23 mouse cellular contexts compared by ENCODE assay signal in the genomic region with DNA sequence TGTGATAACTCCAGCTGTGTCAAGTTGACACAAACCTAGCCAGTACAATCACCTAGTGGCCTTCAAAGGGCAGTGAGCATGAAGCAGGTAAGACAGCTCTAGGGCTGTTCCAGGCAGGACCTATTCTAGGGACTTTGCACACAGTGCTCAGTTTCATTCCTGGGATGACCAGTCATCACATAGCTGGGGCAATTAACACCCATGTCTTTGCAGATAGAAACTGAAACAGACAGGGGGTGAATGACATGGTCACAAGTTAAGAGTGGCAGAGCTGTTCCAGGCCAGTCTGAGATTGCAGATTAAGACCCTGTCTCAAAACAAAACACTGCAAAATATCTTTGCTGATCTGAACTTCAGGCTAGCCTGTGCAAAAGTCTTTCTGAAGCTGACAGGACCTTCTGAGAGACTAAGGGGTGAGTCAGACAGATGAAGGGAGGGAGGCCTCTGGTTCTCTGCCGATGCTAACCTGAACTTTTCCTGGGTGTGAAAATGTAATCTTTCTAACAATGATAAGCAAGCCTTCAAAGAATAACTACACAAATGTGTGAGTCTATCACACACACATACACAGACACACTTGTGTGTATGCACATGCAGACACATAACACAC.
A peak's percentile ranks its signal among the peaks of the same experiment; 100 is the strongest.
DNase-seq lines count a peak whose midpoint lies in the region; ATAC-seq and TF ChIP-seq lines count a peak whose summit lies in the region.
"Had no signal": no experiment of that assay in that cellular context is flagged by ENCODE, and none has a peak within 500 bp of the region (broad histone marks: within the 10 kb centered on the region; RNA-seq: fewer than 3 reads in every experiment).

No protein-coding gene starts in this region.

- no peaks in the 10 kb centered on the region for H3K27me3 ChIP-seq in heart, embryonic 14.5 days (ENCODE audit: control insufficient read depth, insufficient read depth, low read length)
- H3K27me3 ChIP-seq in CH12.LX (replicated peaks) (no peaks in the 10 kb centered on the region), Patski (no peaks in the 10 kb centered on the region)
- no peaks in the 10 kb centered on the region for H3K27me3 ChIP-seq in intestine, postnatal 0 days (replicated peaks; ENCODE audit: control insufficient read depth, insufficient read depth, low read length)
- H3K27me3 ChIP-seq: embryonic facial prominence, embryonic 13.5 days; forebrain, embryonic 13.5 days; limb, embryonic 12.5 days; midbrain, embryonic 12.5 days; neural tube, embryonic 15.5 days had no signal

- TF ChIP-seq POLR2A in CH12.LX (IDR thresholded peaks at IDR 0.05; ENCODE audit: low read depth, low read length): no peak

- intact Hi-C loops in heart, postnatal 25 days (cut with DNase I): no loop called here
- intact Hi-C loops in left cerebral cortex, postnatal 10 days (cut with DNase I): no loop called here

- dilution Hi-C loops in CH12.LX (cut with MboI; ENCODE audit: extremely low pct_ligation_motif_present, extremely low pct_unique_long_range_greater_than_20kb, low sequenced_read_pairs): no loop called here

- peak; percentile 35; the same call in 1 of the 2 replicates for ATAC-seq in heart, embryonic 14.5 days (ENCODE audit: insufficient number of reproducible peaks, insufficient read depth, low FRiP score, low read depth)
- peak; percentile 51 for ATAC-seq in Patski
- peak; percentile 96 for ATAC-seq in intestine, postnatal 0 days
- ATAC-seq: forebrain, embryonic 13.5 days; liver, postnatal 0 days had no signal

- TF ChIP-seq CTCF in CH12.LX (conservative IDR thresholded peaks at IDR 0.05 in 1 of 2, IDR thresholded peaks at IDR 0.05 in 1 of 2; ENCODE audit: low read depth in 2 of 2, low read length in 2 of 2) (0 out of 4 replicates have a peak, but pooled peaks of 1 of the 2 experiments have one; percentile 1), Patski (IDR thresholded peaks at IDR 0.05) (no peak)
- TF ChIP-seq CTCF in intestine, postnatal 0 days (IDR thresholded peaks at IDR 0.05; ENCODE audit: low read depth): peak; percentile 36

- TF ChIP-seq EP300 in CH12.LX (IDR thresholded peaks at IDR 0.05; ENCODE audit: low read length): peak; percentile 72

- POLR2A ChIA-PET in Patski (lab: Charles Lee): no interaction called here

- CTCF ChIA-PET in Patski (lab: Charles Lee): no interaction called here

- in situ Hi-C loops in CH12.LX (cut with MboI; ENCODE audit: low pct_ligation_motif_present, low pct_unique_long_range_greater_than_20kb, low sequenced_read_pairs): no loop called here
- in situ Hi-C loops in Patski (cut with MboI; ENCODE audit: low pct_unique_long_range_greater_than_20kb): no loop called here

- TF ChIP-seq RAD21 in CH12.LX (IDR thresholded peaks at IDR 0.05; ENCODE audit: low read depth, low read length): no peak; the same call in none of the 2 replicates

- 4% methylated on average over 1 of the region's 1 CpGs for WGBS in heart, embryonic 14.5 days
- WGBS in intestine, postnatal 0 days: 36% methylated on average over 1 of the region's 1 CpGs

- H3K4me2 ChIP-seq in heart, embryonic 14.5 days (ENCODE audit: low read length): no peak overlapping the region
- H3K4me2 ChIP-seq in CH12.LX (ENCODE audit: insufficient read depth, low read depth, poor library complexity, severe bottlenecking): peak overlapping the region; percentile 52; the same call in 1 of the 2 replicates
- H3K4me2 ChIP-seq in intestine, postnatal 0 days (replicated peaks; ENCODE audit: low read depth): no peak overlapping the region
- H3K4me2 ChIP-seq: embryonic facial prominence, embryonic 13.5 days; forebrain, embryonic 13.5 days; limb, embryonic 12.5 days; liver, embryonic 11.5 days; midbrain, embryonic 12.5 days; neural tube, embryonic 15.5 days had no signal

- H3K27ac ChIP-seq in heart, embryonic 14.5 days (replicated peaks in 1 of 2; ENCODE audit: control insufficient read depth in 1 of 2, insufficient read depth in 1 of 2, low read depth in 2 of 2, low read length in 2 of 2): peak overlapping the region; percentile 14 to 28; a peak in 2 of 4 replicates
- peak overlapping the region; percentile 54 for H3K27ac ChIP-seq in CH12.LX (ENCODE audit: insufficient read depth, low read depth)
- H3K27ac ChIP-seq in intestine, postnatal 0 days (ENCODE audit: low read depth, low read length): peak overlapping the region; percentile 71
- H3K27ac ChIP-seq: embryonic facial prominence, embryonic 13.5 days; forebrain, embryonic 13.5 days; limb, embryonic 12.5 days; midbrain, embryonic 12.5 days had no signal

- H3K4me1 ChIP-seq in heart, embryonic 14.5 days (ENCODE audit: control insufficient read depth in 2 of 2, insufficient read depth in 2 of 2, low read length in 2 of 2): peaks cover 23 to 42% of the 10 kb centered on the region in 2 experiments
- H3K4me1 ChIP-seq in CH12.LX (ENCODE audit: control insufficient read depth in 1 of 2, insufficient read depth in 2 of 2): peaks cover 23 to 77% of the 10 kb centered on the region in 2 experiments
- peaks cover 11% of the 10 kb centered on the region; the same call in 1 of the 2 replicates for H3K4me1 ChIP-seq in intestine, postnatal 0 days (replicated peaks; ENCODE audit: control insufficient read depth, insufficient read depth, low read length)

- H3K79me2 ChIP-seq in CH12.LX (replicated peaks; ENCODE audit: control insufficient read depth, extremely low read depth, insufficient read depth, poor library complexity, severe bottlenecking): peaks cover 8% of the 10 kb centered on the region

- H3K36me3 ChIP-seq in heart, embryonic 14.5 days (ENCODE audit: control insufficient read depth, insufficient read depth, low read length): no peaks in the 10 kb centered on the region
- peaks cover 0 to 70% of the 10 kb centered on the region in 2 experiments for H3K36me3 ChIP-seq in CH12.LX (replicated peaks in 1 of 2; ENCODE audit: control insufficient read depth in 1 of 2, insufficient read depth in 1 of 2, low read length in 1 of 2)
- 0 out of 2 replicates have a peak, but pooled peaks cover 3% of the 10 kb centered on the region for H3K36me3 ChIP-seq in intestine, postnatal 0 days (ENCODE audit: control insufficient read depth, insufficient read depth)
- H3K36me3 ChIP-seq: embryonic facial prominence, embryonic 13.5 days; limb, embryonic 12.5 days; midbrain, embryonic 12.5 days; neural tube, embryonic 15.5 days had no signal

- no peaks in the 10 kb centered on the region for H3K9me3 ChIP-seq in heart, embryonic 14.5 days (ENCODE audit: control insufficient read depth, low read length)
- no peaks in the 10 kb centered on the region for H3K9me3 ChIP-seq in CH12.LX (replicated peaks; ENCODE audit: low read length)
- no peaks in the 10 kb centered on the region for H3K9me3 ChIP-seq in intestine, postnatal 0 days (ENCODE audit: control insufficient read depth)
- H3K9me3 ChIP-seq: embryonic facial prominence, embryonic 13.5 days; forebrain, embryonic 13.5 days; limb, embryonic 12.5 days; midbrain, embryonic 12.5 days; neural tube, embryonic 15.5 days had no signal

- no peak overlapping the region for H3K4me3 ChIP-seq in heart, embryonic 14.5 days (ENCODE audit: control insufficient read depth in 1 of 2, insufficient read depth in 1 of 2, low read depth in 1 of 2, low read length in 2 of 2)
- peak overlapping the region in 1 of 3 experiments; percentile 37 for H3K4me3 ChIP-seq in CH12.LX (replicated peaks in 1 of 3; ENCODE audit: low read depth in 2 of 3, low read length in 2 of 3, poor library complexity in 1 of 3)
- no peak overlapping the region for H3K4me3 ChIP-seq in intestine, postnatal 0 days (ENCODE audit: low read depth, low read length)
- H3K4me3 ChIP-seq: embryonic facial prominence, embryonic 13.5 days; forebrain, embryonic 13.5 days; limb, embryonic 12.5 days; midbrain, embryonic 12.5 days; neural tube, embryonic 15.5 days had no signal

- DNase-seq in heart, postnatal 25 days (ENCODE audit: low spot score): no peak
- DNase-seq in CH12.LX (ENCODE audit: extremely low read depth) (peak; percentile 57), Patski (ENCODE audit: low read depth, low spot score) (no peak)
- no peak for DNase-seq in layer of hippocampus, adult 9-10 months (ENCODE audit: low spot score)
- no peak for DNase-seq in left cerebral cortex, postnatal 10 days (ENCODE audit: extremely low spot score in 1 of 2, low spot score in 2 of 2)
- DNase-seq in embryo, embryonic 10 days (ENCODE audit: low spot score): no peak
- DNase-seq: adrenal gland, postnatal 25 days; cerebellum, adult 9-10 months; heart, postnatal 10 days; kidney, adult 9 months; kidney, postnatal 14 days; liver, postnatal 0 days; lung, postnatal 10 days; right cerebral cortex, adult 18-20 months; thymus, adult 2 months had no signal

- no peak overlapping the region for H3K9ac ChIP-seq in heart, embryonic 14.5 days (ENCODE audit: low read length)
- H3K9ac ChIP-seq in CH12.LX (ENCODE audit: insufficient read depth, low read depth): no peak overlapping the region
- no peak overlapping the region for H3K9ac ChIP-seq in intestine, postnatal 0 days (ENCODE audit: low read depth, low read length)
- H3K9ac ChIP-seq: embryonic facial prominence, embryonic 13.5 days; forebrain, embryonic 13.5 days; limb, embryonic 12.5 days; liver, postnatal 0 days; midbrain, embryonic 12.5 days; neural tube, embryonic 15.5 days had no signal

TF ChIP-seq in CH12.LX, 34 proteins besides CTCF, POLR2A, EP300 and RAD21 (continues in another document):
- TF ChIP-seq MEF2A (IDR thresholded peaks at IDR 0.05; ENCODE audit: borderline replicate concordance, low read depth, low read length) (peak; percentile 80; the same call in 1 of the 2 replicates), TCF12 (IDR thresholded peaks at IDR 0.05; ENCODE audit: low read depth, low read length) (0 out of 2 replicates have a peak, but pooled peaks have one; percentile 47), UBTF (IDR thresholded peaks at IDR 0.05; ENCODE audit: low read depth, low read length) (no peak), BHLHE40 (IDR thresholded peaks at IDR 0.05; ENCODE audit: low read depth, low read length) (peak; percentile 64), KAT2A (IDR thresholded peaks at IDR 0.05; ENCODE audit: insufficient replicate concordance, low read length) (no peak), IRF4 (IDR thresholded peaks at IDR 0.05; ENCODE audit: low read depth, low read length) (peak; percentile 90), JUN (IDR thresholded peaks at IDR 0.05; ENCODE audit: insufficient read depth, low read depth, low read length) (peak; percentile 63), SMC3 (IDR thresholded peaks at IDR 0.05; ENCODE audit: low read depth, low read length) (peak; percentile 17; the same call in 1 of the 2 replicates), E2F4 (IDR thresholded peaks at IDR 0.05; ENCODE audit: insufficient replicate concordance, low read depth, low read length) (no peak), SIN3A (IDR thresholded peaks at IDR 0.05; ENCODE audit: low read length) (peak; percentile 35; the same call in 1 of the 2 replicates), JUND (conservative IDR thresholded peaks at IDR 0.05; ENCODE audit: low read depth, low read length) (peak; percentile 58; the same call in 1 of the 2 replicates), MAZ (IDR thresholded peaks at IDR 0.05; ENCODE audit: low read depth, low read length) (no peak), MYC (IDR thresholded peaks at IDR 0.05; ENCODE audit: low read depth, low read length) (0 out of 2 replicates have a peak, but pooled peaks have one; percentile 37)

Comparison
In these comparisons a context has a peak if more than half of its experiments do, and no peak if none do; other contexts are left out.
1. ATAC-seq: peak in every context shown above with its lines; median percentile 96 in intestine, postnatal 0 days; 51 in Patski; 35 in heart, embryonic 14.5 days.
2. H3K27ac ChIP-seq: peak in every context shown above with its lines; median percentile 71 in intestine, postnatal 0 days; 54 in CH12.LX; 21 in heart, embryonic 14.5 days.